Mouse (Mus musculus): ENCODE measurements around the gene Camta1.

The Camta1 gene

GRCm38 (mm10) chr4:151586074-151586473 is 275.6 kb downstream of the Camta1 start:
- no peak for DNase-seq

GRCm38 (mm10) chr4:151577961-151578360 is 283.7 kb downstream of the Camta1 start:
- DNase-seq = no peak

- DNase-seq = no peak
Observed at GRCm38 (mm10) chr4:151576291-151577108, 285.2 kb downstream of the Camta1 start.

- no peak for DNase-seq
Observed at GRCm38 (mm10) chr4:151572716-151573115, 289.0 kb downstream of the Camta1 start.

- DNase-seq = no peak
Observed at GRCm38 (mm10) chr4:151569586-151569985, 292.1 kb downstream of the Camta1 start.

GRCm38 (mm10) chr4:151568887-151569286 is 292.8 kb downstream of the Camta1 start:
- no peak for DNase-seq

GRCm38 (mm10) chr4:151567105-151567504 is 294.6 kb downstream of the Camta1 start:
- no peak for DNase-seq

- DNase-seq = no peak
Observed at GRCm38 (mm10) chr4:151555505-151555904, 306.2 kb downstream of the Camta1 start.

GRCm38 (mm10) chr4:151549523-151549922 is 312.2 kb downstream of the Camta1 start:
- DNase-seq = no peak

GRCm38 (mm10) chr4:151545452-151545851 is 316.2 kb downstream of the Camta1 start:
- no peak for DNase-seq

GRCm38 (mm10) chr4:151544191-151544590 is 317.5 kb downstream of the Camta1 start:
- no peak for DNase-seq

- no peak for DNase-seq
Observed at GRCm38 (mm10) chr4:151540546-151540945, 321.1 kb downstream of the Camta1 start.

GRCm38 (mm10) chr4:151539881-151540280 is 321.8 kb downstream of the Camta1 start:
- DNase-seq = no peak

- DNase-seq = no peak
Observed at GRCm38 (mm10) chr4:151539167-151539525, 322.5 kb downstream of the Camta1 start.

- no peak for DNase-seq
Observed at GRCm38 (mm10) chr4:151538446-151539166, 323.1 kb downstream of the Camta1 start.

- no peak for DNase-seq
Observed at GRCm38 (mm10) chr4:151535916-151536450, 325.7 kb downstream of the Camta1 start.

GRCm38 (mm10) chr4:151533451-151533850 is 328.2 kb downstream of the Camta1 start:
- DNase-seq = no peak

- DNase-seq = no peak
Observed at GRCm38 (mm10) chr4:151528436-151528835, 333.2 kb downstream of the Camta1 start.

GRCm38 (mm10) chr4:151527763-151528162 is 333.9 kb downstream of the Camta1 start:
- no peak for DNase-seq

GRCm38 (mm10) chr4:151520103-151520502 is 341.6 kb downstream of the Camta1 start:
- DNase-seq = no peak

GRCm38 (mm10) chr4:151519011-151519410 is 342.7 kb downstream of the Camta1 start:
- no peak for DNase-seq

- no peak for DNase-seq
Observed at GRCm38 (mm10) chr4:151516998-151517799, 344.5 kb downstream of the Camta1 start.

- no peak for DNase-seq
Observed at GRCm38 (mm10) chr4:151515316-151515715, 346.4 kb downstream of the Camta1 start.

Measured in thymus, postnatal 36 days (tissue).